Mouse (Mus musculus) spleen, postnatal 36 days (tissue): ENCODE data around the gene 4931428F04Rik.

ENCODE experiments used
- DNase-seq, 2 experiments: peaks; one replicate each; pipeline ENCODE4 v3.0.0; 2022; ENCODE audit warnings: low spot score in 2 of 2, mixed read lengths in 1 of 2

Gene 4931428F04Rik

GRCm38 (mm10) chr8:105288231-105288630, 1.4 kb downstream of the 4931428F04Rik start:
- no peak for DNase-seq

- DNase-seq = no peak
Observed at GRCm38 (mm10) chr8:105286907-105287306, 2.8 kb downstream of the 4931428F04Rik start.

- DNase-seq = no peak
Observed at GRCm38 (mm10) chr8:105285514-105285913, 4.2 kb downstream of the 4931428F04Rik start.

GRCm38 (mm10) chr8:105283074-105283473, 6.6 kb downstream of the 4931428F04Rik start:
- no peak for DNase-seq

GRCm38 (mm10) chr8:105282239-105282638, 7.4 kb downstream of the 4931428F04Rik start:
- DNase-seq = no peak

- no peak for DNase-seq
Observed at GRCm38 (mm10) chr8:105281821-105282220, 7.8 kb downstream of the 4931428F04Rik start.

GRCm38 (mm10) chr8:105280567-105280966, 9.1 kb downstream of the 4931428F04Rik start:
- no peak for DNase-seq

GRCm38 (mm10) chr8:105278911-105279334, 10.7 kb downstream of the 4931428F04Rik start:
- peak in 1 of 2 experiments; percentile 51 for DNase-seq

GRCm38 (mm10) chr8:105276292-105277120, 13.2 kb downstream of the 4931428F04Rik start:
- no peak for DNase-seq

- no peak for DNase-seq
Observed at GRCm38 (mm10) chr8:105275840-105276239, 13.8 kb downstream of the 4931428F04Rik start, which contains the start of gene Nol3. Gene Nol3 (plus strand): TSS chr8:105276140.

GRCm38 (mm10) chr8:105275387-105275786, 14.3 kb downstream of the 4931428F04Rik start:
- DNase-seq = no peak

- DNase-seq = no peak
Observed at GRCm38 (mm10) chr8:105270916-105271186, 18.8 kb downstream of the 4931428F04Rik start.

- no peak for DNase-seq
Observed at GRCm38 (mm10) chr8:105270101-105270915, 19.4 kb downstream of the 4931428F04Rik start.

GRCm38 (mm10) chr8:105269461-105269947, 20.2 kb downstream of the 4931428F04Rik start, which contains the start of gene Hsf4:
Gene Hsf4 (plus strand): TSS chr8:105269801.
- DNase-seq = peak; percentile 46 to 49

GRCm38 (mm10) chr8:105269075-105269458, 20.6 kb downstream of the 4931428F04Rik start:
- no peak for DNase-seq

- no peak for DNase-seq
Observed at GRCm38 (mm10) chr8:105268342-105269074, 21.2 kb downstream of the 4931428F04Rik start.

GRCm38 (mm10) chr8:105266775-105267174, 22.9 kb downstream of the 4931428F04Rik start:
- peak; percentile 71 to 75 for DNase-seq

- DNase-seq = peak; percentile 75 to 76
Observed at GRCm38 (mm10) chr8:105265128-105265527, 24.5 kb downstream of the 4931428F04Rik start.

GRCm38 (mm10) chr8:105264024-105264982, 25.4 kb downstream of the 4931428F04Rik start, which contains the start of the genes Tradd and Fbxl8:
Gene Tradd (minus strand): TSS chr8:105264609.
Gene Fbxl8 (plus strand): TSS chr8:105264648.
- peak; percentile 80 to 81 for DNase-seq

GRCm38 (mm10) chr8:105263244-105263912, 26.3 kb downstream of the 4931428F04Rik start:
- DNase-seq = no peak
